7 mouse cellular contexts compared by ENCODE assay signal in the genomic region with DNA sequence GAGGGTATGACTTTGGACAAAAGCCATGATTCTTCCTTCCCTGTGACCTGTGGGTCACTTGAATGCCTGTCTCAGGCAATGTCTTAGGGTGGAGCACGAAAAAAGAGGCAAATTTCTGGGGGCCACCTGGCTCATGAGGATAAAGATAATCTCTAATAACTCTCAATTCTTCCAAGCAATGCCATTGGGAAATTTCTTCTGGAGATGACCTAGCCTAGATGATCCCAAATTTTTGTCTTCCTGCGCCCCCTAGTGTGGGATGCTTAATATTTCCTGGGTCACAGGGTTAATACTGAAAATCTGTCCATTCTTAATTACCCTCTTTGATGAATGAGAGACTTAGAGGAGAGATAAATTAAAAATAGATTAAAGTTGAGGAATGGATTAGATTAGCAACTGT.
DNase-seq lines count a peak whose midpoint lies in the region; ATAC-seq and TF ChIP-seq lines count a peak whose summit lies in the region.

No protein-coding gene starts in this region.

- no peaks in the 10 kb centered on the region for H3K27me3 ChIP-seq in hindbrain, embryonic 14.5 days (ENCODE audit: control insufficient read depth, insufficient read depth, low read length)

- peak; percentile 54; the same call in 1 of the 2 replicates for ATAC-seq in hindbrain, embryonic 14.5 days (ENCODE audit: low FRiP score)
- ATAC-seq in inflammation-experienced regulatory T-cells, adult 6 months: no peak

- H3K9ac ChIP-seq in hindbrain, embryonic 14.5 days: no peak overlapping the region

- no peak overlapping the region for H3K27ac ChIP-seq in cortical plate, adult 2 months (ENCODE audit: insufficient read depth, low read length)
- H3K27ac ChIP-seq in hindbrain, embryonic 14.5 days: no peak overlapping the region

- no peak for TF ChIP-seq POLR2A in cortical plate, adult 2 months (IDR thresholded peaks at IDR 0.05; ENCODE audit: extremely low read depth, insufficient read depth, low read length)

- no peak overlapping the region for H3K4me2 ChIP-seq in hindbrain, embryonic 14.5 days (replicated peaks)

- no peaks in the 10 kb centered on the region for H3K36me3 ChIP-seq in hindbrain, embryonic 14.5 days (replicated peaks; ENCODE audit: control insufficient read depth, insufficient read depth)

- DNase-seq in spleen, postnatal 36 days (ENCODE audit: low spot score in 2 of 2): peak; percentile 7 to 22
- DNase-seq in spleen, adult 12 weeks (ENCODE audit: low spot score): no peak
- DNase-seq in adipocyte (ENCODE audit: low spot score): peak; percentile 83
- peak; percentile 76 for DNase-seq in hindbrain, embryonic 14.5 days (ENCODE audit: low spot score)
- peak; percentile 80 for DNase-seq in lung, postnatal 36 days

- peaks cover 8% of the 10 kb centered on the region; the same call in 1 of the 2 replicates for H3K4me1 ChIP-seq in cortical plate, adult 2 months (ENCODE audit: control insufficient read depth, insufficient read depth, low read length)
- 0 out of 2 replicates have a peak, but pooled peaks cover 4% of the 10 kb centered on the region for H3K4me1 ChIP-seq in hindbrain, embryonic 14.5 days (replicated peaks; ENCODE audit: control insufficient read depth, insufficient read depth, low read length)

- H3K4me3 ChIP-seq in cortical plate, adult 2 months (ENCODE audit: insufficient read depth, low read length): no peak overlapping the region
- H3K4me3 ChIP-seq in hindbrain, embryonic 14.5 days (replicated peaks; ENCODE audit: low read length): no peak overlapping the region

- peak; percentile 35; the same call in 1 of the 2 replicates for TF ChIP-seq CTCF in cortical plate, adult 2 months (IDR thresholded peaks at IDR 0.05; ENCODE audit: extremely low read depth, insufficient read depth, low read length)

- 7% methylated on average over 2 of the region's 2 CpGs for WGBS in hindbrain, embryonic 14.5 days

- H3K9me3 ChIP-seq in hindbrain, embryonic 14.5 days (ENCODE audit: control insufficient read depth, low read length): no peaks in the 10 kb centered on the region
